Mouse (Mus musculus) bone marrow macrophage, adult 2 months (primary cell): ENCODE measurements around the gene Pcca.

ENCODE experiments used
- CTCF ChIP-seq: IDR thresholded peaks from 2 replicates; pipeline ENCODE4 v1.5.1; 2012; ENCODE audit warnings: low read depth, mild to moderate bottlenecking, low read length, moderate library complexity
- POLR2A ChIP-seq: IDR thresholded peaks from 2 replicates; pipeline ENCODE4 v1.6.1; 2012; ENCODE audit warnings: mild to moderate bottlenecking, low read depth, low read length, borderline replicate concordance

DNA sequence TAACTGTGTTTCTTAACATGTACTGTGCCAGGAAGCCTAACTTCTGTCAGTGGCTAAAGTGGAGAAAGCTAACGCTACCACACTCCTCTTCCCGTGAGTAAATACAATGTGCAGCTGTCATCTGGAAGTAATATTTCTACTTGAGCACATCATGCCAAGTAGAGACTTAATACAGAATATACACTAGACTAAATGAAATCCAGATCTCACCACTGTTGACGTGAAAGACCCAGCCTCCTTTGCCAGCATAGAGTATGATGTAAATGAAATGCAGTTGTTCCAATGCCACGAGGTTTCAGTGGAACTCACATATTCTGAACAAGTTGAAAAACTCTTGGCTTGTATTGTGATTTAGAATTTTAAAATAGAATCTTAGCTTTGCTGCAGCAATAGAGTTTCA lies 73.3 kb downstream of the Pcca start:
- TF ChIP-seq CTCF = no peak
- no peak for TF ChIP-seq POLR2A
